30 mouse cellular contexts compared by ENCODE assay signal in genomic region chr3:59135911-59136653, GRCm38 (mm10). TPM values are rescaled to one million over a fixed set of nuclear protein-coding genes. Genes with fewer than 3 reads are reported as not detected.
DNase-seq lines count a peak whose midpoint lies in the region; TF ChIP-seq lines count a peak whose summit lies in the region.
"Had no signal": no experiment of that assay in that cellular context is flagged by ENCODE, and none has a peak within 500 bp of the region (broad histone marks: within the 10 kb centered on the region; RNA-seq: fewer than 3 reads in every experiment).

No protein-coding gene starts in this region.

- TF ChIP-seq CTCF in left cerebral cortex, adult 2 months (IDR thresholded peaks at IDR 0.05) = no peak

- H3K27ac ChIP-seq in left cerebral cortex, adult 2 months = peak overlapping the region; percentile 7; the same call in 1 of the 2 replicates
- H3K27ac ChIP-seq: forebrain, embryonic 10.5 days; heart, embryonic 10.5 days; kidney, postnatal 0 days; neural tube, embryonic 12.5 days had no signal

- DNase-seq in heart, adult 11 months = peak; percentile 68
- no peak for DNase-seq in heart, adult 8-10 months (ENCODE audit: low spot score)
- DNase-seq in left cerebral cortex, adult 2 months (ENCODE audit: extremely low spot score in 1 of 2, low spot score in 2 of 2) = no peak
- no peak for DNase-seq in left cerebral cortex, postnatal 36 days (ENCODE audit: low spot score in 2 of 2)
- DNase-seq in right cerebral cortex, postnatal 10 days (ENCODE audit: low spot score in 2 of 2) = peak; percentile 37 to 72
- DNase-seq in right cerebral cortex, adult 2 months (ENCODE audit: low spot score in 2 of 2) = no peak
- DNase-seq in thymus, postnatal 0 days (ENCODE audit: low spot score) = no peak
- DNase-seq: adrenal gland, postnatal 25 days; cerebellum, adult 18-20 months; cerebellum, postnatal 25 days; embryo, embryonic 11 days; gastrocnemius, postnatal 14 days; heart, postnatal 10 days; kidney, adult 18-20 months; lung, adult 2 months; right cerebral cortex, postnatal 25 days; thymus, postnatal 4 days had no signal

- no peak overlapping the region for H3K4me3 ChIP-seq in left cerebral cortex, adult 2 months
- H3K4me3 ChIP-seq: forebrain, embryonic 10.5 days; heart, embryonic 10.5 days; neural tube, embryonic 12.5 days had no signal

- intact Hi-C loops in left cerebral cortex, adult 2 months (cut with DNase I) = no loop called here
- intact Hi-C loops in left cerebral cortex, postnatal 36 days (cut with DNase I) = no loop called here

RNA-seq across cellular contexts. Expression of gene P2ry14, which starts 17.3 kb away (rescaled TPM):
- 1 to 10 TPM; 2.0 to 4.6 (median 2.9) TPM for total RNA-seq in heart, adult 8-10 months (2022)
- total RNA-seq in left cerebral cortex, adult 2 months (2021) = 1 to 10 TPM; 2.9 to 3.5 TPM
- 1 to 10 TPM; 2.2 to 2.9 TPM for total RNA-seq in left cerebral cortex, postnatal 36 days (2021)
- 6.9 and 7.3 TPM in 2 replicates for polyA plus RNA-seq in thymus, postnatal 0 days (2015; fragmentation: Nextera tagmentation; extraction: Ambion mirVana)

RNA-seq across cellular contexts. Expression of gene Gpr171, which starts 34.5 kb away (rescaled TPM):
- under 1 TPM in 2 of 4 experiments, not detected in 2; 0.13 to 0.23 TPM for total RNA-seq in heart, adult 8-10 months (2022)
- not detected for total RNA-seq in left cerebral cortex, adult 2 months (2021)
- total RNA-seq in left cerebral cortex, postnatal 36 days (2021) = not detected
- 26.4 and 27.8 TPM in 2 replicates for polyA plus RNA-seq in thymus, postnatal 0 days (2015; fragmentation: Nextera tagmentation; extraction: Ambion mirVana)
- total RNA-seq: gastrocnemius, postnatal 14 days; heart, postnatal 10 days; layer of hippocampus, adult 18-20 months; left cerebral cortex, adult 8-10 months; MEL had no signal
- polyA plus RNA-seq: frontal cortex, adult 2 months had no signal

RNA-seq across cellular contexts. Expression of gene Gpr87, which starts 58.8 kb away (rescaled TPM):
- total RNA-seq in heart, adult 8-10 months (2022) = not detected
- not detected for total RNA-seq in left cerebral cortex, adult 2 months (2021)
- not detected for total RNA-seq in left cerebral cortex, postnatal 36 days (2021)
- 3.3 and 4.2 TPM in 2 replicates for polyA plus RNA-seq in thymus, postnatal 0 days (2015; fragmentation: Nextera tagmentation; extraction: Ambion mirVana)
- total RNA-seq: adrenal gland, postnatal 25 days; CH12.LX; gastrocnemius, postnatal 14 days; heart, postnatal 10 days; layer of hippocampus, adult 18-20 months; left cerebral cortex, adult 8-10 months; megakaryocyte progenitor cell, adult 5-6 weeks; MEL; monocyte, adult 5-6 weeks had no signal
- polyA plus RNA-seq: frontal cortex, adult 2 months; liver, embryonic 11.5 days; spleen, adult 2 months had no signal

Comparison
In these comparisons a context has a peak if more than half of its experiments do, and no peak if none do; other contexts are left out.
1. DNase-seq: peak in heart, adult 11 months (single experiment) and right cerebral cortex, postnatal 10 days (2 of 2); none in heart, adult 8-10 months (single experiment), left cerebral cortex, adult 2 months (0 of 2), left cerebral cortex, postnatal 36 days (0 of 2), right cerebral cortex, adult 2 months (0 of 2) and thymus, postnatal 0 days (single experiment).